Mouse (Mus musculus): ENCODE measurements around the gene Insl5. TPM values are rescaled to one million over a fixed set of nuclear protein-coding genes. Genes with fewer than 3 reads are reported as not detected.

Gene Insl5
- total RNA-seq (2022): not detected

- DNase-seq (ENCODE audit: low spot score in 2 of 2): no peak
Measured at GRCm38 (mm10) chr4:103026621-103027020, at the start of gene Insl5. Insl5 (minus strand) TSS chr4:103026842.

- DNase-seq (ENCODE audit: low spot score in 2 of 2): no peak
Measured at GRCm38 (mm10) chr4:103070631-103071030, 44.0 kb upstream of the Insl5 start.

- no peak for DNase-seq (ENCODE audit: low spot score in 2 of 2)
Measured at GRCm38 (mm10) chr4:103067906-103068655, 41.4 kb upstream of the Insl5 start.

GRCm38 (mm10) chr4:103064976-103065375, 38.3 kb upstream of the Insl5 start:
- no peak for DNase-seq (ENCODE audit: low spot score in 2 of 2)

- DNase-seq (ENCODE audit: low spot score in 2 of 2): no peak
Measured at GRCm38 (mm10) chr4:103064421-103064820, 37.8 kb upstream of the Insl5 start.

- DNase-seq (ENCODE audit: low spot score in 2 of 2): no peak
Measured at GRCm38 (mm10) chr4:103056909-103057308, 30.3 kb upstream of the Insl5 start.

GRCm38 (mm10) chr4:103048046-103048445, 21.4 kb upstream of the Insl5 start:
- DNase-seq (ENCODE audit: low spot score in 2 of 2): no peak

GRCm38 (mm10) chr4:103042997-103043396, 16.4 kb upstream of the Insl5 start:
- DNase-seq (ENCODE audit: low spot score in 2 of 2): no peak

- no peak for DNase-seq (ENCODE audit: low spot score in 2 of 2)
Measured at GRCm38 (mm10) chr4:103039838-103040191, 13.2 kb upstream of the Insl5 start.

GRCm38 (mm10) chr4:103039103-103039837, 12.6 kb upstream of the Insl5 start:
- DNase-seq (ENCODE audit: low spot score in 2 of 2): no peak

- DNase-seq (ENCODE audit: low spot score in 2 of 2): no peak
Measured at GRCm38 (mm10) chr4:103028177-103029088, 1.8 kb upstream of the Insl5 start.

- no peak for DNase-seq (ENCODE audit: low spot score in 2 of 2)
Measured at GRCm38 (mm10) chr4:103027745-103028144, 1.1 kb upstream of the Insl5 start.

- no peak for DNase-seq (ENCODE audit: low spot score in 2 of 2)
Measured at GRCm38 (mm10) chr4:103013490-103013889, 13.2 kb downstream of the Insl5 start.

- no peak for DNase-seq (ENCODE audit: low spot score in 2 of 2)
Measured at GRCm38 (mm10) chr4:103011823-103012222, 14.8 kb downstream of the Insl5 start.

- no peak for DNase-seq (ENCODE audit: low spot score in 2 of 2)
Measured at GRCm38 (mm10) chr4:103010734-103011133, 15.9 kb downstream of the Insl5 start.

- DNase-seq (ENCODE audit: low spot score in 2 of 2): no peak
Measured at GRCm38 (mm10) chr4:103006943-103007418, 19.7 kb downstream of the Insl5 start.

GRCm38 (mm10) chr4:103006266-103006665, 20.4 kb downstream of the Insl5 start:
- no peak for DNase-seq (ENCODE audit: low spot score in 2 of 2)

- DNase-seq (ENCODE audit: low spot score in 2 of 2): no peak
Measured at GRCm38 (mm10) chr4:103005190-103005945, 21.3 kb downstream of the Insl5 start.

- no peak for DNase-seq (ENCODE audit: low spot score in 2 of 2)
Measured at GRCm38 (mm10) chr4:103004681-103005080, 22.0 kb downstream of the Insl5 start.

- no peak for DNase-seq (ENCODE audit: low spot score in 2 of 2)
Measured at GRCm38 (mm10) chr4:102991685-102992084, 35.0 kb downstream of the Insl5 start.
